Mouse (Mus musculus) cortical plate, adult 2 months (tissue): ENCODE data around the gene Nrp1. TPM values are rescaled to one million over a fixed set of nuclear protein-coding genes. Genes with fewer than 3 reads are reported as not detected.
A peak's percentile ranks its signal among the peaks of the same experiment; 100 is the strongest.

Source experiments
- H3K27ac ChIP-seq: fragments of 200-500 bp; 2 replicates; pipeline ENCODE4 v1.5.1; 2012; ENCODE audit warnings: low read length, control low read depth, inconsistent platforms; ENCODE audit not compliant: insufficient read depth
- H3K4me1 ChIP-seq: fragments of 200-500 bp; 2 replicates; pipeline ENCODE4 v1.6.1; 2011; ENCODE audit warnings: low read length; ENCODE audit not compliant: control insufficient read depth, insufficient read depth
- H3K4me3 ChIP-seq: fragments of 200-500 bp; 2 replicates; pipeline ENCODE4 v1.5.1; 2011; ENCODE audit warnings: mild to moderate bottlenecking, low read length, control low read depth; ENCODE audit not compliant: insufficient read depth
- CTCF ChIP-seq: fragments of 200-500 bp; IDR thresholded peaks from 2 replicates; pipeline ENCODE4 v1.5.1; 2011; ENCODE audit warnings: mild to moderate bottlenecking, control low read depth, low read length; ENCODE audit not compliant: insufficient read depth; ENCODE audit errors: extremely low read depth
- POLR2A ChIP-seq: fragments of 200-500 bp; IDR thresholded peaks from 2 replicates; pipeline ENCODE4 v1.6.1; 2011; ENCODE audit warnings: mild to moderate bottlenecking, low read length, control low read depth; ENCODE audit not compliant: insufficient read depth; ENCODE audit errors: extremely low read depth
- polyA plus RNA-seq: library from polyadenylated mRNA; depleted of rRNA; stranded (reverse); fragments of >200 nt; gene quantifications from 2 replicates; pipeline ENCODE4 v1.2.3, GENCODE M21; 2012

The Nrp1 gene
- polyA plus RNA-seq, 1 experiment, result 12.9 TPM

GRCm38 (mm10) chr8:128541355-128542090 lies 183.1 kb downstream of the Nrp1 start:
- H3K4me1 ChIP-seq, result no peaks in the 10 kb centered on the region
- TF ChIP-seq POLR2A, result no peak
- no peak for TF ChIP-seq CTCF
- H3K27ac ChIP-seq, result no peak overlapping the region
- H3K4me3 ChIP-seq, result no peak overlapping the region

DNA sequence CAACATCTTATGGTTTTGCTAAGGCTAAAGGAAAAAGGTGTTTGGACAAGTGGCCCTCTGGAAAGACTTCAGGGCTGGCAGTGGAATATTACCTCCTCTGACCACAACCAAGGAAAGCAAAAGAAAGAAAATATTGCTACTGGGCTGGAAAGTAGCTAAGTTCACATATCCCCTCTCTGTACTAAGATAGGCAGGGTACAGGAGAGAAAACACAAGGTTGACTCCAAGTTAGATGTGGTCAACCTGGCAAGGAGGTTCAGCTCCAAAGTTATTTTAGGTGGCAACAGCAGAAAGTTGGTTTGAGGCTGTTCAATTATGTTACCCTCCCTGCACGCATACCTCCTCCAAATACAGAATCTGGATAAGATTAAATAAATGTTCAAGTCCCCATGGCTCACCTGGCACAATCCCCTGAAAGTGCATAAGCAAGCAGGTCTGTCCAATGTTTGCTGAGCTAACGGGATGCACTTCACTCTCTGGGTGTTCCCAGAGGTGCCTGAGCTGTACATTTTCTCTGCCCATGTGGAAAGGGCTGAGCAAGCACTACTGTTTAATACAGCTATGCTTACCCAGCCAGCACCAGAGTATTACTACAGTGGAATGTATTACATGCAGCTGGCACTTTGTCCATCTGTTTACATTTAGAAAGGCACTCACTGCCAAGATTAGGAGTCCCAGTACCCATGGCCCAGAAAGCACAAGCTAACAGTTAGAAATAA lies 185.9 kb downstream of the Nrp1 start:
- TF ChIP-seq POLR2A (no peak), CTCF (no peak)
- H3K27ac ChIP-seq, result no peak overlapping the region
- H3K4me3 ChIP-seq, result no peak overlapping the region
- no peaks in the 10 kb centered on the region for H3K4me1 ChIP-seq

GRCm38 (mm10) chr8:128546287-128546686 lies 187.9 kb downstream of the Nrp1 start:
- no peak for TF ChIP-seq POLR2A
- no peak for TF ChIP-seq CTCF
- Histone ChIP-seq H3K4me3 (no peak overlapping the region), H3K4me1 (no peaks in the 10 kb centered on the region), H3K27ac (no peak overlapping the region)

DNA sequence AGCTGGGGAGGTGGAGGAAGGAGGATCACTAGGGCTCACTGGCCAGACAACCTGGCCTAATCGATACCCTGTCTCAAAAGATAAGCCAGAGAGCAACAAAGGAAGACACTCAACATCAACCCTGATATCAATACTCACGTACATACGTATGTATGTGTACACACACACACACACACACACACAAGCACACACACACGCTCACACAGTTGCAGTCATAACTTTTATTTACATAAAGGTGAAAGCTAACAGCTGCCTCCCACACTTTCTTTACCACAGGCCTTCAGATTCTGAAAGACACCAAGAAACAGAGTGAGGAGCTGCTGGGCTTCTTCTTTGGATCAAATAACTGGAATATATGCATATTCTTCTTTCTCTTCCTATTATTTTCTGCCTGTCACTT lies 189.0 kb downstream of the Nrp1 start:
- Histone ChIP-seq H3K27ac (no peak overlapping the region), H3K4me3 (no peak overlapping the region), H3K4me1 (no peaks in the 10 kb centered on the region)
- TF ChIP-seq POLR2A (no peak), CTCF (no peak)

DNA sequence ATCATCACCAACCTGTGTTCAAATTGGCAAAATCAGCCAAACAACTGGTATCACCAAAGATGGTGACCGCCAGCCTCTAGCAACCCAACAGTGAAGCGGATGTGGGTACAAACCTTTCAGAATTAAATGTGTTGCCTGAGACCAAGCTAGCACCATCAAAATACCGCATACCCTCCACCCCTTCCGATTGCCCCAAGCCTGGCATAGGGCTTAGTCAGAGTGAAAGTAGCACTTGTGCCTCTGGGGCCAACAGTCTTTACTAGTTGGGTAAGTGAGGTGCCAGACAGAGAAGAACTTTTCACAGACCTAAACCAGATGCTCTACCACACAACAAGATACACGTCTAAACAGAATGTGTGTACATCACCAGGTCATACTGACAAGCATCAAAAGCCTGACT lies 191.3 kb downstream of the Nrp1 start:
- no peak for TF ChIP-seq POLR2A
- no peak for TF ChIP-seq CTCF
- Histone ChIP-seq H3K27ac (no peak overlapping the region), H3K4me1 (no peaks in the 10 kb centered on the region), H3K4me3 (no peak overlapping the region)

GRCm38 (mm10) chr8:128551421-128552139 lies 193.2 kb downstream of the Nrp1 start:
- TF ChIP-seq POLR2A (no peak), CTCF (peak; percentile 87)
- no peak overlapping the region for H3K27ac ChIP-seq
- no peaks in the 10 kb centered on the region for H3K4me1 ChIP-seq
- H3K4me3 ChIP-seq, result no peak overlapping the region
